Mouse (Mus musculus) hindbrain, embryonic 16.5 days (tissue): ENCODE measurements at regions not wholly inside any gene's neighbourhood (a gene's known extent, or its start where the extent isn't known, plus 50 kb on each side); places are given as distances from the start of the nearest gene placed in this dataset.

ENCODE experiments used
- ATAC-seq: fragments of 200-750 bp; cut with Nextera tagmentation; 2 replicates; pipeline ENCODE4 v1.8.0; 2017; ENCODE audit warnings: moderate TSS enrichment, moderate library complexity
- H3K27ac ChIP-seq: fragments of 300-500 bp; sonication (generic); 2 replicates; pipeline ENCODE4 v1.5.1; 2014; ENCODE audit warnings: low read depth, mild to moderate bottlenecking, control low read depth, low read length, moderate library complexity
- H3K27me3 ChIP-seq: fragments of 300-500 bp; sonication (generic); replicated peaks from 2 replicates; pipeline ENCODE4 v1.6.1; 2014; ENCODE audit warnings: low read length; ENCODE audit not compliant: control insufficient read depth, insufficient read depth
- H3K36me3 ChIP-seq: fragments of 300-500 bp; sonication (generic); 2 replicates; pipeline ENCODE4 v1.6.1; 2014; ENCODE audit warnings: mild to moderate bottlenecking, low read length, moderate library complexity, mixed read lengths; ENCODE audit not compliant: control insufficient read depth, insufficient read depth
- H3K4me1 ChIP-seq: fragments of 300-500 bp; sonication (generic); 2 replicates; pipeline ENCODE4 v1.6.1; 2014; ENCODE audit warnings: low read depth, low read length; ENCODE audit not compliant: control insufficient read depth, insufficient read depth
- H3K4me2 ChIP-seq: fragments of 300-500 bp; sonication (generic); 2 replicates; pipeline ENCODE4 v1.6.1; 2014; ENCODE audit warnings: mild to moderate bottlenecking, low read length, control low read depth, moderate library complexity
- H3K4me3 ChIP-seq: fragments of 300-500 bp; sonication (generic); 2 replicates; pipeline ENCODE4 v1.5.1; 2014; ENCODE audit warnings: mild to moderate bottlenecking, low read length, control low read depth, moderate library complexity
- H3K9ac ChIP-seq: fragments of 300-500 bp; sonication (generic); 2 replicates; pipeline ENCODE4 v1.6.1; 2014; ENCODE audit warnings: low read depth, mild to moderate bottlenecking, control low read depth, low read length, moderate library complexity
- H3K9me3 ChIP-seq: fragments of 300-500 bp; sonication (generic); 2 replicates; pipeline ENCODE4 v1.6.1; 2014; ENCODE audit warnings: mild to moderate bottlenecking, low read length, moderate library complexity; ENCODE audit not compliant: control insufficient read depth
- WGBS: fragments of 180-500 bp; shearing (Covaris S2); extraction: QIAGEN DNeasy Blood & Tissue Kit; methylation state at CpG from one replicate; pipeline ENCODE4 v1.1.7; 2014; 5-methylcytosine and 5-hydroxymethylcytosine counted together

- 77% methylated on average over 6 of the region's 6 CpGs for WGBS
- Histone ChIP-seq H3K9me3 (no peaks in the 10 kb centered on the region), H3K27ac (no peak overlapping the region), H3K36me3 (no peaks in the 10 kb centered on the region), H3K4me2 (no peak overlapping the region), H3K9ac (no peak overlapping the region), H3K27me3 (no peaks in the 10 kb centered on the region), H3K4me1 (no peaks in the 10 kb centered on the region), H3K4me3 (no peak overlapping the region)
- ATAC-seq, result no peak
Observed at GRCm38 (mm10) chr17:9939576-9939975, 270.1 kb upstream of the Pabpc6 start.

- H3K27me3 ChIP-seq, result no peaks in the 10 kb centered on the region
- no peak overlapping the region for H3K4me3 ChIP-seq
- no peaks in the 10 kb centered on the region for H3K36me3 ChIP-seq
- H3K4me1 ChIP-seq, result no peaks in the 10 kb centered on the region
- 63% methylated on average over 10 of the region's 10 CpGs for WGBS
- peak; percentile 24; the same call in 1 of the 2 replicates for ATAC-seq
- H3K9me3 ChIP-seq, result no peaks in the 10 kb centered on the region
- H3K4me2 ChIP-seq, result no peak overlapping the region
- no peak overlapping the region for H3K27ac ChIP-seq
- no peak overlapping the region for H3K9ac ChIP-seq
Observed at GRCm38 (mm10) chr17:9938426-9938825, 268.9 kb upstream of the Pabpc6 start.

GRCm38 (mm10) chr17:9937211-9937610 lies 267.7 kb upstream of the Pabpc6 start:
- no peaks in the 10 kb centered on the region for H3K36me3 ChIP-seq
- WGBS, result 87% methylated on average over 5 of the region's 5 CpGs
- ATAC-seq, result no peak

GRCm38 (mm10) chr17:9932186-9932585 lies 262.7 kb upstream of the Pabpc6 start:
- Histone ChIP-seq H3K9ac (no peak overlapping the region), H3K4me1 (no peaks in the 10 kb centered on the region), H3K9me3 (no peaks in the 10 kb centered on the region), H3K4me3 (no peak overlapping the region), H3K27ac (no peak overlapping the region), H3K36me3 (no peaks in the 10 kb centered on the region), H3K4me2 (no peak overlapping the region), H3K27me3 (no peaks in the 10 kb centered on the region)
- 79% methylated on average over 8 of the region's 8 CpGs for WGBS
- ATAC-seq, result no peak

More at GRCm38 (mm10) chr17:9937211-9937610, 267.7 kb upstream of the Pabpc6 start:
- no peak overlapping the region for H3K9ac ChIP-seq
- no peaks in the 10 kb centered on the region for H3K9me3 ChIP-seq
- no peak overlapping the region for H3K4me3 ChIP-seq
- H3K27me3 ChIP-seq, result no peaks in the 10 kb centered on the region
- no peaks in the 10 kb centered on the region for H3K4me1 ChIP-seq
- H3K27ac ChIP-seq, result no peak overlapping the region
- no peak overlapping the region for H3K4me2 ChIP-seq

GRCm38 (mm10) chr17:9931526-9931925 lies 262.0 kb upstream of the Pabpc6 start:
- H3K9me3 ChIP-seq, result no peaks in the 10 kb centered on the region
- H3K27me3 ChIP-seq, result no peaks in the 10 kb centered on the region
- no peak overlapping the region for H3K4me2 ChIP-seq
- H3K27ac ChIP-seq, result no peak overlapping the region
- H3K36me3 ChIP-seq, result no peaks in the 10 kb centered on the region
- no peak for ATAC-seq
- no peaks in the 10 kb centered on the region for H3K4me1 ChIP-seq
- no peak overlapping the region for H3K4me3 ChIP-seq
- 88% methylated on average over 6 of the region's 6 CpGs for WGBS
- no peak overlapping the region for H3K9ac ChIP-seq

GRCm38 (mm10) chr17:9929448-9930088 lies 260.1 kb upstream of the Pabpc6 start:
- Histone ChIP-seq H3K27ac (no peak overlapping the region), H3K27me3 (no peaks in the 10 kb centered on the region), H3K9ac (no peak overlapping the region), H3K36me3 (no peaks in the 10 kb centered on the region), H3K4me2 (no peak overlapping the region), H3K4me1 (no peaks in the 10 kb centered on the region), H3K4me3 (no peak overlapping the region), H3K9me3 (no peaks in the 10 kb centered on the region)
- ATAC-seq, result no peak
- 60% methylated on average over 8 of the region's 8 CpGs for WGBS

DNA sequence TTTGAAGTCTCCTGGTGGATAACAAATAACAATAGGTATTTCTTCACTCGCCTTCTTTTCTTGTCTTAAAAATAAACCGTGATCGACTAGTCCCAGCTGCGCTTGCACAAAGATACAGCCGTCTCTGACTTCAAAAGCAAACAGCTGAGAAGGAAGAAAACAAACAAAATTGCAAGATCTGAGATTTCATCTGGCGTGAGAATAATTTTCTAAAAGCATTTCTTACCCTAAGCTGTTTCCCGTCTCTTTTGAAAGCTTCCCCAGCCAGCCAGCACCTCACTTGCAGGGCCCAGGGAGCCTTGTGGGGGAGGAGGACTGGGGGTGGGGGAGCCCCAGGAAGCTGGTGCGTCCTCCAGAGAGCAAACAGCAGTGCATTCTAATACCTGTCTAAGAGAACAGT lies 258.2 kb upstream of the Pabpc6 start:
- Histone ChIP-seq H3K9ac (no peak overlapping the region), H3K27ac (no peak overlapping the region)
- no peak for ATAC-seq

DNA sequence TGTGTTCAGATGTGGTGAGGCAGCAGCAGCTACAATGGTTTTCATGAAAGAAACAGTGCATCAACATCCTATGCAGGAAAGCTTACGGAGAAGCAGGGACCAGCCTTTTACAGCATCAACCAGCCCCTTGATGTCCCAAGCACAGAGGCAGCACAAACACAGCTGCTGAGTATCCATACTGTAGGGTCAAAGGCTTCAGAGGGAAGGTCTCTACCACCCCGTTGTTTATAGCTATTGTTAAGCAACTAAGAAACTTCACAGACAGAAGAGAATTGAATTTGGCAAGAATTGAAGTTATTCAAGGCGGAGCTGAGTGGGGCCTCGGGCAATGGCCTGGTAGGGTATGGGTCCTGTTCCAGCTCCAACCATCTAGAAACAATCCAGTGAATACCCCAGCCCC lies 256.8 kb upstream of the Pabpc6 start:
- no peaks in the 10 kb centered on the region for H3K4me1 ChIP-seq
- no peak overlapping the region for H3K27ac ChIP-seq
- no peak for ATAC-seq
- H3K27me3 ChIP-seq, result no peaks in the 10 kb centered on the region
- 50% methylated on average over 4 of the region's 4 CpGs for WGBS
- no peak overlapping the region for H3K4me2 ChIP-seq
- no peaks in the 10 kb centered on the region for H3K9me3 ChIP-seq
- no peaks in the 10 kb centered on the region for H3K36me3 ChIP-seq
- no peak overlapping the region for H3K4me3 ChIP-seq
- H3K9ac ChIP-seq, result no peak overlapping the region

More for the DNA sequence above, 258.2 kb upstream of the Pabpc6 start:
- Histone ChIP-seq H3K4me3 (no peak overlapping the region), H3K4me2 (no peak overlapping the region), H3K4me1 (no peaks in the 10 kb centered on the region), H3K27me3 (no peaks in the 10 kb centered on the region), H3K9me3 (no peaks in the 10 kb centered on the region), H3K36me3 (no peaks in the 10 kb centered on the region)
- WGBS, result 66% methylated on average over 8 of the region's 8 CpGs

- H3K4me1 ChIP-seq, result no peaks in the 10 kb centered on the region
- H3K9ac ChIP-seq, result no peak overlapping the region
- H3K4me2 ChIP-seq, result no peak overlapping the region
- no peaks in the 10 kb centered on the region for H3K9me3 ChIP-seq
- WGBS, result 83% methylated on average over 2 of the region's 2 CpGs
- no peaks in the 10 kb centered on the region for H3K27me3 ChIP-seq
- no peak for ATAC-seq
- no peak overlapping the region for H3K27ac ChIP-seq
- H3K36me3 ChIP-seq, result no peaks in the 10 kb centered on the region
- no peak overlapping the region for H3K4me3 ChIP-seq
Observed at GRCm38 (mm10) chr17:9921326-9921725, 251.8 kb upstream of the Pabpc6 start.
